Mouse (Mus musculus): ENCODE measurements around the gene Pitpna.

GRCm38 (mm10) chr11:75669853-75670200, 81.9 kb downstream of the Pitpna start:
- TF ChIP-seq CTCF (IDR thresholded peaks at IDR 0.05; ENCODE audit: control insufficient read depth, insufficient read depth, low read length) (no peak), POLR2A (IDR thresholded peaks at IDR 0.05; ENCODE audit: borderline replicate concordance, control insufficient read depth, low read depth, low read length) (no peak)

Measured in bone marrow, adult 2 months (tissue).